Mouse (Mus musculus) kidney, postnatal 36 days (tissue): Measurements from ENCODE around the gene Sptbn2.
A peak's percentile ranks its signal among the peaks of the same experiment; 100 is the strongest.

Experiments
- DNase-seq, 2 experiments: peaks; one replicate each; pipeline ENCODE4 v3.0.0; 2021 to 2022; ENCODE audit warnings: mixed read lengths in 2 of 2

Gene Sptbn2

DNA sequence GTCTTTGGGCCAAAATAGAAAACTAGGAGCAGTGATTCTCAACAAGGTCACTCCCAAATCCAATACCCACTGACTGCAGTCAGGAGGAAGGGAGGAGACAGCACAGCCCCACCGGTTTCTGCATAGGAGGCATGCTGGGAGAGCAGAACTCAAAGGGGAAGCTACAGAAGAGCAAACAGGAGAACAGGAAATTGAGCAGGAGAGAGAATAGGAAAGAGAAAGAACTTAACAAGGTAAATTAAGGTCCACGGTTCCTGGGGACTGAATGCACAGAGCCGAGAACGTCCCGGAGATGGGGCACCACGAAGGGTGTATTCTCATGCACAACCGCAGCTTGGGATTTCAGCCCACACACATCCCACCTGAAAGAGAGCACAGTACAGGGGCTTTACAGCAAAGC lies 74.2 kb downstream of the Sptbn2 start:
- no peak for DNase-seq

DNA sequence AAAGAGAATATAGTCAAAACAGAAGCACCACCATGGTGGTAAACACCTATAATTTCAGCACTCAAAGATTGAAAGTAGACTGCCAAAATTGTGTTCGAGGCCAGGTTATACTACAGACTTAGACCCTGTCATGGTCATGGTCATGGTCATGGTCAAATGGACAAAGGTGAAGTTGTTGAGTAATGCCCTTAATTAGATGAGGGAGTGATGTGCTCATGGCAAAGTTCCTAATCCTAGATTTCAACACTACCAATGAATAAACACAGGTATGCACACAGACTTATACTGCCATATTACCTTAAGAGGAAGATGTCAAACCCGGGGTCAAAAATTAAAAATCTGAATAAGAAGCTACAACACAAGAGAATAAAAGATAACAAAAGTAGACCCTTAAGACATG lies 75.3 kb downstream of the Sptbn2 start:
- DNase-seq: peak in 1 of 2 experiments; percentile 26

DNA sequence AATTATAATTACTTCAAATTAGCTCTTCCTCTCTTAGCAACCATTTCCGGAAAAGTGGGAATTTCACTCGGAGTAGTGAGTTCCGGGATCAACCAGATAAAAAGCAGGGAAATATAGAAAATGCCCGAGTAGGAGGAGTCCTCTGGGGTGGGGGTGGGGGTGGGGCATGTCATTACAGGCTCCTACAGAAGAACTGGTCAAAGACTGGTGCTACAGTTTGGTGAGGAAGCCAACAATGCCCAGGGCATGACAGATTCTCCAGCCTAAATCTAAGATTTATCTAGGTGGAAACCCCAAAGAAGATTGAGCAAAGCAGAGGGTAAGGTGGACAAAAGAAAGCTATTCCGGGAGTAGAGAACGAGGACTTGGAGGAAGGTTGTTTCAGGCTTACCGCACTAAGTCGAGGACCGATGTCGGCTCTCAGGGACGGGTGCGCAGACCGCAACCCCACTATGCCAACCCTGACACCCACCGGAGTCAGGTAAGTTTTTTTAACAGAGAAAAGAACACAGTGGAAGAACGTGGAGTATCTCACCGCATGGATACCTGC lies 82.4 kb downstream of the Sptbn2 start:
- DNase-seq: no peak

DNA sequence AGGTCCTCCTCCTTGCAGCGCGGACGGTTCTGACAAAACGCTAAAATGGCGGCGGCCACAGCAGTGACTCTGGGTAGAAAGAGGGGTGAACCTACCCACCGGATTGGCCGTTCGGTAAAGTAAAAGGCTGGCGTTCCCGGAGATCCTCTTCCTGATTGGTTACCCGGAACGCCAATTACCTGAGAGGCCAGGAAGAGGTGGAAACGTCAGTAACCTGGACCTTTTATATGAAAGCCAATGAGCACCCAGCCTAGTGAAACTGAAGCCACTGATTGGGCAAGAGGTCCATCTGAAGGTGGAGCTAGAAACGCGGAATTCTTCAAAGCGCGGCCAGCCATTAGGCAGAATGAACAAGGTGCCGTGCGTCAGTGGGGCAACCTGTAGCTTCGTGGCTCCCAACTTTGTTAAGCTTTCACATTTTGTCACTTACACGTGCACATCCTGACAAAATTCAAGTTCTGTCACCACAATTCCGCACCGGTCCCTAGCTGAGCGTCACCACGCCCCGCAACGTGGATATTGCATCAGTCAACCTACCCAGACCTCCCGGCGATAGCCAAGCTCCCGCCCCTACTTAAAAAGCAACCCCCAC lies 83.0 kb downstream of the Sptbn2 start, which contains the start of gene Rbm4:
Rbm4 (minus strand) TSS at position 71 of the 592 bp plus-strand sequence.
- DNase-seq: peak; percentile 98 to 100

DNA sequence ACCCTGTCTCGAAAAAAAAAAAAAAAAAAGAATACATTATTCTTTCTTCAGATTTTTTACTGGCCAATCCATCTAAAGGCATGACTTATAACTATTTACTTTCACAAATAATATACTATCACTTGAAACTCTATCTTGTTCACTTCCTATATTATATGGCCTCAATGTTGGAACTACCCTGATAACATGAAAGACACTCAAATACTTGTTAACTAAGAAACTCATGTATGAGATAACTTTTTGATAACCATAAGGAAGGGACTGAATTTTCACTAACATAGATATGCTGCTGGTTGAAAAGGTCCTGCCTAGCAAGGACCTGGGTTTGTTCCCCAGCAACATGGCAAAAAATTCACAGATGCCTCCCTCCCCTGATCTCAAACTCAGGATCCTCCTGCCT lies 85.0 kb downstream of the Sptbn2 start:
- no peak for DNase-seq

DNA sequence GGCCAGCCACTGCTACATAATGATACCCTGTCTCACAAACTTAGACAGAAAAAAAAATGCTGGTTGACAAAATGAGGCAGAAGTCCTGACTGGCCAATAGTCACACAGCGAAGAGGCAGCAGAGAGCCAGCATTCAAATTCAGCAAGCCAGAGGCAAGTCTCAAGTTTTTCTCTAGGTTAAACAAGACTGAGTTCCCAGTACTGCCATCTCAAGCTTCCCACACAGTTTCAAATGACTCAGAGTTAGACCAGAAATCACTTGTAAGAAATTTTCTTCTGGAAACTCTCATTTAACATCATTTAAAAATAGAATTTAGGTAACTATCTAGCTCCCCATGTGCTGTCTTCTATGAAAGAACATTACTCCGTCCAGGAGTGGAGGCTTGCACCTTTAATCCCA lies 86.9 kb downstream of the Sptbn2 start:
- no peak for DNase-seq

DNA sequence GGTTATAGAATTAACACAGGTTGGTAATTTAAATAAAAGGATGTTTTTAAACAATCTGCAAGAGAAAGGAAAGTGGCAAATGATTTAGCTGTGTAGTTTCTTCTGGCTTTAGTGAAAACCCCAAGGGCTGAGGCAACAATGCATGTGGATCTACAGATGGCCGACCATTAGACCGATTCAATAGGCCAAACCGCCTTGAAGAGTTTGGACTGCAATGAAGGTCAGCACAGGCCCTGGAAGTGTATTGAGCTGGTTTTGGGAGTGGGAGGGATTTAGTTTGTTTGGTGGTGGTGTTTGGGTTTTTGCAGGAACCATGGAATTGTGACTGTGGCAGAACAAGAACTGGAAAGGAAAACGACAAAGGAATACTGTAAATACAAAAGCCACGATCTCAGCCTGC lies 88.1 kb downstream of the Sptbn2 start:
- DNase-seq: no peak
